Mouse (Mus musculus): ENCODE results near the gene Stx4a. TPM values are rescaled to one million over a fixed set of nuclear protein-coding genes. Genes with fewer than 3 reads are reported as not detected.
A peak's percentile ranks its signal among the peaks of the same experiment; 100 is the strongest.

Stx4a gene
- polyA plus RNA-seq, 1 experiment from 2014 or later: 44.6 TPM

- ATAC-seq (ENCODE audit: low FRiP score, low TSS enrichment): peak; percentile 76
- peak within 1 kb of the TSS; percentile 93 for H3K4me3 ChIP-seq (ENCODE audit: low read length)
Observed at GRCm38 (mm10) chr7:127876467-127877348, 52.6 kb downstream of the Stx4a start, which contains the start of gene Zfp668. Gene Zfp668 (minus strand): TSS chr7:127876828.

GRCm38 (mm10) chr7:127879301-127879700, 55.2 kb downstream of the Stx4a start:
- Histone ChIP-seq H3K36me3 (ENCODE audit: insufficient read depth, low read length) (peaks cover 65% of the 10 kb centered on the region), H3K9me3 (ENCODE audit: low read length) (no peaks in the 10 kb centered on the region), H3K9ac (replicated peaks; ENCODE audit: low read length) (no peak overlapping the region), H3K4me3 (ENCODE audit: low read length) (no peak overlapping the region), H3K27ac (ENCODE audit: low read length) (no peak overlapping the region), H3K4me1 (ENCODE audit: insufficient read depth, low read length) (peaks cover 19% of the 10 kb centered on the region), H3K27me3 (ENCODE audit: insufficient read depth, low read length) (no peaks in the 10 kb centered on the region), H3K4me2 (replicated peaks; ENCODE audit: low read depth, low read length) (no peak overlapping the region)
- 95% methylated on average over 9 of the region's 9 CpGs for WGBS
- ATAC-seq (ENCODE audit: low FRiP score, low TSS enrichment): no peak

More at GRCm38 (mm10) chr7:127876467-127877348, 52.6 kb downstream of the Stx4a start, which contains the start of gene Zfp668:
- no peaks in the 10 kb centered on the region for H3K9me3 ChIP-seq (ENCODE audit: low read length)
- peaks cover 39% of the 10 kb centered on the region for H3K36me3 ChIP-seq (ENCODE audit: insufficient read depth, low read length)
- H3K27ac ChIP-seq (ENCODE audit: low read length): peak within 1 kb of the TSS; percentile 99
- H3K9ac ChIP-seq (replicated peaks; ENCODE audit: low read length): peak within 1 kb of the TSS; percentile 91
- H3K27me3 ChIP-seq (ENCODE audit: insufficient read depth, low read length): no peaks in the 10 kb centered on the region
- under 1% methylated on average over 60 of the region's 60 CpGs for WGBS
- peak within 1 kb of the TSS; percentile 85 for H3K4me2 ChIP-seq (replicated peaks; ENCODE audit: low read depth, low read length)
- H3K4me1 ChIP-seq (ENCODE audit: insufficient read depth, low read length): peaks cover 26% of the 10 kb centered on the region

- no peak for ATAC-seq (ENCODE audit: low FRiP score, low TSS enrichment)
- H3K4me2 ChIP-seq (replicated peaks; ENCODE audit: low read depth, low read length): no peak overlapping the region
- H3K9me3 ChIP-seq (ENCODE audit: low read length): no peaks in the 10 kb centered on the region
- no peaks in the 10 kb centered on the region for H3K27me3 ChIP-seq (ENCODE audit: insufficient read depth, low read length)
- H3K36me3 ChIP-seq (ENCODE audit: insufficient read depth, low read length): peaks cover 72% of the 10 kb centered on the region
- peaks cover 15% of the 10 kb centered on the region for H3K4me1 ChIP-seq (ENCODE audit: insufficient read depth, low read length)
- no peak overlapping the region for H3K27ac ChIP-seq (ENCODE audit: low read length)
- H3K9ac ChIP-seq (replicated peaks; ENCODE audit: low read length): no peak overlapping the region
- H3K4me3 ChIP-seq (ENCODE audit: low read length): no peak overlapping the region
- 85% methylated on average over 12 of the region's 12 CpGs for WGBS
Observed at GRCm38 (mm10) chr7:127880431-127880830, 56.3 kb downstream of the Stx4a start.

- Histone ChIP-seq H3K9ac (replicated peaks; ENCODE audit: low read length) (no peak overlapping the region), H3K27me3 (ENCODE audit: insufficient read depth, low read length) (no peaks in the 10 kb centered on the region), H3K9me3 (ENCODE audit: low read length) (no peaks in the 10 kb centered on the region), H3K4me2 (replicated peaks; ENCODE audit: low read depth, low read length) (no peak overlapping the region), H3K4me1 (ENCODE audit: insufficient read depth, low read length) (peaks cover 6% of the 10 kb centered on the region), H3K4me3 (ENCODE audit: low read length) (no peak overlapping the region), H3K27ac (ENCODE audit: low read length) (no peak overlapping the region), H3K36me3 (ENCODE audit: insufficient read depth, low read length) (peaks cover 69% of the 10 kb centered on the region)
- WGBS: 51% methylated on average over 6 of the region's 6 CpGs
- ATAC-seq (ENCODE audit: low FRiP score, low TSS enrichment): no peak
Observed at GRCm38 (mm10) chr7:127885951-127886350, 61.9 kb downstream of the Stx4a start.

GRCm38 (mm10) chr7:127886551-127886950, 62.5 kb downstream of the Stx4a start:
- Histone ChIP-seq H3K36me3 (ENCODE audit: insufficient read depth, low read length) (peaks cover 63% of the 10 kb centered on the region), H3K9me3 (ENCODE audit: low read length) (no peaks in the 10 kb centered on the region), H3K9ac (replicated peaks; ENCODE audit: low read length) (no peak overlapping the region), H3K4me1 (ENCODE audit: insufficient read depth, low read length) (peaks cover 6% of the 10 kb centered on the region), H3K27ac (ENCODE audit: low read length) (no peak overlapping the region), H3K27me3 (ENCODE audit: insufficient read depth, low read length) (no peaks in the 10 kb centered on the region), H3K4me3 (ENCODE audit: low read length) (no peak overlapping the region), H3K4me2 (replicated peaks; ENCODE audit: low read depth, low read length) (no peak overlapping the region)
- 90% methylated on average over 6 of the region's 6 CpGs for WGBS
- ATAC-seq (ENCODE audit: low FRiP score, low TSS enrichment): no peak

- no peaks in the 10 kb centered on the region for H3K27me3 ChIP-seq (ENCODE audit: insufficient read depth, low read length)
- peaks cover 6% of the 10 kb centered on the region for H3K4me1 ChIP-seq (ENCODE audit: insufficient read depth, low read length)
- no peak for ATAC-seq (ENCODE audit: low FRiP score, low TSS enrichment)
- H3K9me3 ChIP-seq (ENCODE audit: low read length): no peaks in the 10 kb centered on the region
- no peak overlapping the region for H3K9ac ChIP-seq (replicated peaks; ENCODE audit: low read length)
- WGBS: 89% methylated on average over 8 of the region's 8 CpGs
- no peak overlapping the region for H3K4me3 ChIP-seq (ENCODE audit: low read length)
- H3K36me3 ChIP-seq (ENCODE audit: insufficient read depth, low read length): peaks cover 57% of the 10 kb centered on the region
- no peak overlapping the region for H3K4me2 ChIP-seq (replicated peaks; ENCODE audit: low read depth, low read length)
- no peak overlapping the region for H3K27ac ChIP-seq (ENCODE audit: low read length)
Observed at GRCm38 (mm10) chr7:127887191-127887590, 63.1 kb downstream of the Stx4a start.

GRCm38 (mm10) chr7:127887781-127888180, 63.7 kb downstream of the Stx4a start:
- 80% methylated on average over 3 of the region's 3 CpGs for WGBS
- H3K27me3 ChIP-seq (ENCODE audit: insufficient read depth, low read length): no peaks in the 10 kb centered on the region
- no peak for ATAC-seq (ENCODE audit: low FRiP score, low TSS enrichment)

GRCm38 (mm10) chr7:127888821-127889220, 64.7 kb downstream of the Stx4a start:
- Histone ChIP-seq H3K27ac (ENCODE audit: low read length) (no peak overlapping the region), H3K4me3 (ENCODE audit: low read length) (no peak overlapping the region), H3K4me2 (replicated peaks; ENCODE audit: low read depth, low read length) (no peak overlapping the region), H3K9ac (replicated peaks; ENCODE audit: low read length) (no peak overlapping the region), H3K9me3 (ENCODE audit: low read length) (no peaks in the 10 kb centered on the region), H3K27me3 (ENCODE audit: insufficient read depth, low read length) (no peaks in the 10 kb centered on the region), H3K36me3 (ENCODE audit: insufficient read depth, low read length) (peaks cover 44% of the 10 kb centered on the region), H3K4me1 (ENCODE audit: insufficient read depth, low read length) (peaks cover 3% of the 10 kb centered on the region)
- WGBS: 62% methylated on average over 3 of the region's 3 CpGs
- ATAC-seq (ENCODE audit: low FRiP score, low TSS enrichment): no peak

More at GRCm38 (mm10) chr7:127887781-127888180, 63.7 kb downstream of the Stx4a start:
- H3K4me2 ChIP-seq (replicated peaks; ENCODE audit: low read depth, low read length): no peak overlapping the region
- H3K4me1 ChIP-seq (ENCODE audit: insufficient read depth, low read length): peaks cover 6% of the 10 kb centered on the region
- H3K9ac ChIP-seq (replicated peaks; ENCODE audit: low read length): no peak overlapping the region
- no peak overlapping the region for H3K27ac ChIP-seq (ENCODE audit: low read length)
- no peak overlapping the region for H3K4me3 ChIP-seq (ENCODE audit: low read length)
- H3K36me3 ChIP-seq (ENCODE audit: insufficient read depth, low read length): peaks cover 55% of the 10 kb centered on the region
- H3K9me3 ChIP-seq (ENCODE audit: low read length): no peaks in the 10 kb centered on the region

- Histone ChIP-seq H3K27me3 (ENCODE audit: insufficient read depth, low read length) (no peaks in the 10 kb centered on the region), H3K4me2 (replicated peaks; ENCODE audit: low read depth, low read length) (no peak within 1 kb of the TSS), H3K27ac (ENCODE audit: low read length) (no peak within 1 kb of the TSS), H3K9me3 (ENCODE audit: low read length) (no peaks in the 10 kb centered on the region), H3K4me3 (ENCODE audit: low read length) (no peak within 1 kb of the TSS), H3K9ac (replicated peaks; ENCODE audit: low read length) (no peak within 1 kb of the TSS), H3K4me1 (ENCODE audit: insufficient read depth, low read length) (peaks cover 11% of the 10 kb centered on the region), H3K36me3 (ENCODE audit: insufficient read depth, low read length) (peaks cover 30% of the 10 kb centered on the region)
- no peak for ATAC-seq (ENCODE audit: low FRiP score, low TSS enrichment)
- 29% methylated on average over 4 of the region's 4 CpGs for WGBS
Observed at GRCm38 (mm10) chr7:127890798-127891197, 66.7 kb downstream of the Stx4a start, which contains the start of gene Prss53. Gene Prss53 (minus strand): TSS chr7:127890970.

GRCm38 (mm10) chr7:127894480-127894879, 70.4 kb downstream of the Stx4a start:
- Histone ChIP-seq H3K9me3 (ENCODE audit: low read length) (no peaks in the 10 kb centered on the region), H3K4me1 (ENCODE audit: insufficient read depth, low read length) (peaks cover 11% of the 10 kb centered on the region), H3K27me3 (ENCODE audit: insufficient read depth, low read length) (no peaks in the 10 kb centered on the region), H3K27ac (ENCODE audit: low read length) (no peak overlapping the region), H3K4me3 (ENCODE audit: low read length) (peak overlapping the region; percentile 76), H3K36me3 (ENCODE audit: insufficient read depth, low read length) (peaks cover 4% of the 10 kb centered on the region), H3K4me2 (replicated peaks; ENCODE audit: low read depth, low read length) (peak overlapping the region; percentile 85), H3K9ac (replicated peaks; ENCODE audit: low read length) (peak overlapping the region; percentile 81)
- 61% methylated on average over 5 of the region's 5 CpGs for WGBS
- ATAC-seq (ENCODE audit: low FRiP score, low TSS enrichment): no peak

Measured in kidney, embryonic 16.5 days (tissue).